Mouse (Mus musculus) adrenal gland, postnatal 36 days (tissue): ENCODE data around the gene Atp5e. TPM values are rescaled to one million over a fixed set of nuclear protein-coding genes. Genes with fewer than 3 reads are reported as not detected.

Experiments
- DNase-seq, 2 experiments: peaks; one replicate each; pipeline ENCODE4 v3.0.0; 2021; ENCODE audit warnings: mixed read lengths in 1 of 2
- total RNA-seq, 2 experiments: library from RNA; stranded (reverse); gene quantifications; 2 replicates each; pipeline ENCODE4 v1.2.3; 2021

Atp5e gene
- total RNA-seq, 2 experiments from 2014 or later: 528 to 595 TPM

DNA sequence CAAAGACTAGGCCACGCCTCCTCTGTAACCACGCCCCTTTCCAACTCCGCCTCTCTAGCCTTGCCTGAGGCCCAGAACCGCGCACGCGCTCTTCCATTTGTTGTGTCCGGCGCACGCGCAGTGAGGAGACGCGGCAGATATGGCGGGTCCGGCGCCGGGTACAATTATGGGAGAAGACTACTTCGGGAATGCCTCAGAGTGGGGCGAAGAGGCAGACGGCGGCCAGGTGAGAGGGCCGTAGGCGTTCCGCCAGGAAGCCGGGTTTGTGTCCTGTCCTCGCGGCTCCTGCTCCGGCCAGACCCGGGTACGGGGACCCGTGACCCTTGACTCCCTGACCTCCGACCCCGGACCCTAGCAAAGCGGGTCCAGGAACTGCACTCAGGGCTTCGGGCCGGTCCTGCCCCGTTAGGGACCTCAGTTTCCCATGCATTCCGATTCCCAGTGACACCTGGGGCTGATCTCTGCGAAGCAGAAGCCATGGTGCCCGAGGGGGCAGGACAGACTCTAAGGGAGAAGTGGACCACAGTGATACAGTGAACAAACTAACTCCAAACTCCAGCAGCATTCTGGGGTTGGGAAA is 48.1 kb downstream of the Atp5e start, which contains the start of gene Nelfcd:
TSS of gene Nelfcd (plus strand) at position 74 of the 580 bp plus-strand sequence.
- peak; percentile 95 to 96 for DNase-seq

DNA sequence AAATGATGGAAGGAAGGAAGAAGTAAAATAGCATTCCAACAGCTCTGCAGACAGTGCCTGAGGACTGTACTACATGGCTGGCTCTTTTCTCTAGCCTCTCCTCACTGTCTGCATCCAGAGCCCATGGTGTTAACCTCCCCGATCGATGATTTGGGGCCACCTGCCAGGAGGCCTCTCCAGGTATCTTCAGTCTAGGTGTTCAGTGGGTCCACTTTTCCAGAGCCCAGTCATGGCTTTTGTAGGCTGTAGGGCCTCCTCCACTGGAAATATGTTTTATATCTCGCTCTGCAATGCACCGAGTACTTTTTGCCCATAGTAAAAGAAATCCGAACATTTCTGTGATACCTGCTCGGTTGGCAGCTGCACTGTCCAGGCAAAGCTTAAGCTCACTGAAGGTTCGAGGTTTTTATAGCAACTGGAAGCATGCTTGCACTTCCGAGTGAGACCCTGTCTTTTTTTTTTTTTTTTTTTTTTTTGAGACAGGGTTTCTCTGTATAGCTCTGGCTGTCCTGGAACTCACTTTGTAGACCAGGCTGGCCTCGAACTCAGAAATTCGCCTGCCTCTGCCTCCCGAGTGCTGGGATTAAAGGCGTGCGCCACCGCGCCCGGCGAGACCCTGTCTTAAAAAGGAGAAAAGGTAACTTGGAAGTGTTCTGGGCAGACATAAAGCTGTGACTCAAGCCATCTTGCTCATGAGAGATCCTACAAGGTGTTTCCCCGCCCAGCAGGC is 48.7 kb downstream of the Atp5e start:
- DNase-seq: no peak

DNA sequence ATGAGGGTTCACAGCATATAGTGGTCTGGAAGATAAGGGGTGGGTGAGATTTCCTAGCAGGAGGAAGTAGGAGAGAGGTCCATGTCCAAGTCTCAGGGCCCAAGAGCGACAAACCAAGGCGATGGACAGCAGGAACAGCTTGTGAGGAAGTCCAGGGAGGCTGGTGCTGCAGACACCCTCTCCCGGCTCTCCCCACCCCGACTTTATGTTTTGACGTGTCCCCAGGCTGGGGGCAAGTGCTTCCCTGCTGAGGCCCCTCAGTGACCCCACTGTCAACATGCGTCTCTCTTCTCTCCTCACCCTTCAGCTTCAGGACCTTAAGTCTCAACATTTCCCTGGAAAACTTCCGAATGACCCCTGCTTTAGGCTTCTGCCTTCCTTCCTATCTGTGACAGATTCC is 50.8 kb downstream of the Atp5e start:
- DNase-seq: no peak

Other genes with a start within 250 kb of the Atp5e start
- gene Gnas, start 179.8 kb downstream of the Atp5e start, total RNA-seq: 1,000 to 10,000 TPM; 2,444 to 2,615 TPM
- gene Gm20721, start 117.4 kb downstream of the Atp5e start, total RNA-seq: 1 to 10 TPM; 2.2 to 2.6 TPM
- gene Nelfcd, start 48.3 kb downstream of the Atp5e start, total RNA-seq: 10 to 100 TPM; 54.9 to 55.8 TPM
- gene Ctsz, start 25.1 kb downstream of the Atp5e start, total RNA-seq: 100 to 1,000 TPM; 153 to 175 TPM
- gene Tubb1, start 13.4 kb downstream of the Atp5e start, total RNA-seq: under 1 TPM; 0.40 to 0.86 TPM
- 100 to 1,000 TPM; 121 to 124 TPM for gene Prelid3b, start 9.0 kb upstream of the Atp5e start, total RNA-seq
- under 1 TPM; 0.03 to 0.10 TPM for gene Zfp831, start 179.4 kb upstream of the Atp5e start, total RNA-seq